In genomic region chr7:130750752-130751490, GRCm38 (mm10) we compare ENCODE assay signal across 11 mouse cellular contexts. TPM values are rescaled to one million over a fixed set of nuclear protein-coding genes. Genes with fewer than 3 reads are reported as not detected.
A peak's percentile ranks its signal among the peaks of the same experiment; 100 is the strongest.
DNase-seq lines count a peak whose midpoint lies in the region; ATAC-seq lines count a peak whose summit lies in the region.
"Had no signal": no experiment of that assay in that cellular context is flagged by ENCODE, and none has a peak within 500 bp of the region (broad histone marks: within the 10 kb centered on the region; RNA-seq: fewer than 3 reads in every experiment).

No protein-coding gene starts in this region.

- H3K4me1 ChIP-seq in embryonic facial prominence, embryonic 13.5 days = peaks cover 22% of the 10 kb centered on the region
- H3K4me1 ChIP-seq in intestine, embryonic 16.5 days (ENCODE audit: control insufficient read depth, insufficient read depth, low read length) = peaks cover 8% of the 10 kb centered on the region; the same call in 1 of the 2 replicates

- H3K9ac ChIP-seq in embryonic facial prominence, embryonic 13.5 days = no peak overlapping the region
- H3K9ac ChIP-seq in intestine, embryonic 16.5 days (ENCODE audit: low read depth, low read length) = no peak overlapping the region
- H3K9ac ChIP-seq: lung, embryonic 15.5 days had no signal

- 0 out of 2 replicates have a peak overlapping the region, but pooled peaks have one; percentile 16 for H3K27ac ChIP-seq in embryonic facial prominence, embryonic 13.5 days
- no peak overlapping the region for H3K27ac ChIP-seq in intestine, embryonic 16.5 days (ENCODE audit: low read length)
- H3K27ac ChIP-seq: lung, embryonic 15.5 days had no signal

- H3K27me3 ChIP-seq in embryonic facial prominence, embryonic 13.5 days = no peaks in the 10 kb centered on the region
- H3K27me3 ChIP-seq in intestine, embryonic 16.5 days (replicated peaks; ENCODE audit: control insufficient read depth, insufficient read depth, low read length) = no peaks in the 10 kb centered on the region
- H3K27me3 ChIP-seq: lung, embryonic 15.5 days had no signal

- no peak for ATAC-seq in embryonic facial prominence, embryonic 13.5 days (ENCODE audit: insufficient number of reproducible peaks, insufficient read depth, low FRiP score, low TSS enrichment, low read depth)
- peak; percentile 61 for ATAC-seq in intestine, embryonic 16.5 days

- WGBS in embryonic facial prominence, embryonic 13.5 days = 60% methylated on average over 17 of the region's 17 CpGs
- WGBS in intestine, embryonic 16.5 days = 55% methylated on average over 17 of the region's 17 CpGs

- no peak overlapping the region for H3K4me3 ChIP-seq in embryonic facial prominence, embryonic 13.5 days
- H3K4me3 ChIP-seq in intestine, embryonic 16.5 days (ENCODE audit: low read length) = no peak overlapping the region
- H3K4me3 ChIP-seq: lung, embryonic 15.5 days had no signal

- peaks cover 78% of the 10 kb centered on the region for H3K36me3 ChIP-seq in embryonic facial prominence, embryonic 13.5 days
- peaks cover 10% of the 10 kb centered on the region for H3K36me3 ChIP-seq in intestine, embryonic 16.5 days (ENCODE audit: control insufficient read depth, insufficient read depth, low read length)

- H3K9me3 ChIP-seq in embryonic facial prominence, embryonic 13.5 days = no peaks in the 10 kb centered on the region
- H3K9me3 ChIP-seq in intestine, embryonic 16.5 days (ENCODE audit: control insufficient read depth, low read length) = no peaks in the 10 kb centered on the region
- H3K9me3 ChIP-seq: lung, embryonic 15.5 days had no signal

- no peak overlapping the region for H3K4me2 ChIP-seq in embryonic facial prominence, embryonic 13.5 days
- no peak overlapping the region for H3K4me2 ChIP-seq in intestine, embryonic 16.5 days (ENCODE audit: low read depth, low read length)
- H3K4me2 ChIP-seq: lung, embryonic 15.5 days had no signal

- peak; percentile 41 to 61 for DNase-seq in layer of hippocampus, postnatal 10 days (ENCODE audit: low spot score in 2 of 2)
- no peak for DNase-seq in layer of hippocampus, adult 9-10 months (ENCODE audit: low spot score)
- DNase-seq in retina, embryonic 14.5 days (ENCODE audit: low spot score) = peak; percentile 77
- DNase-seq in thymus, postnatal 10 days (ENCODE audit: low spot score in 2 of 2) = no peak
- no peak for DNase-seq in adrenal gland, postnatal 10 days
- DNase-seq in left cerebral cortex, adult 11 months (ENCODE audit: low spot score) = no peak
- DNase-seq: gastrocnemius, postnatal 14 days had no signal

RNA-seq across cellular contexts. Expression of gene Btbd16, which starts 22.9 kb away (rescaled TPM):
- 1 to 10 TPM in 1 of 2 experiments, under 1 TPM in 1; 0.48 to 1.1 TPM for total RNA-seq in layer of hippocampus, postnatal 10 days (2021)
- polyA plus RNA-seq in embryonic facial prominence, embryonic 13.5 days (2015; fragmentation: Nextera tagmentation; extraction: Ambion mirVana) = not detected in 2 replicates
- polyA plus RNA-seq in intestine, embryonic 16.5 days (2015; fragmentation: Nextera tagmentation; extraction: Ambion mirVana) = 0.05 TPM in 1 of 2 replicates, not detected in the other
- under 1 TPM in 1 of 2 experiments, not detected in 1; 0.18 TPM for total RNA-seq in adrenal gland, postnatal 10 days (2021)
- total RNA-seq: CH12.LX had no signal
- polyA plus RNA-seq: lung, embryonic 15.5 days had no signal

Comparison
In these comparisons a context has a peak if more than half of its experiments do, and no peak if none do; other contexts are left out.
1. DNase-seq: peak in layer of hippocampus, postnatal 10 days (2 of 2) and retina, embryonic 14.5 days (single experiment); none in layer of hippocampus, adult 9-10 months (single experiment), thymus, postnatal 10 days (0 of 2), adrenal gland, postnatal 10 days (single experiment) and left cerebral cortex, adult 11 months (single experiment).